Mouse (Mus musculus) midbrain, postnatal 0 days (tissue): ENCODE results near the gene Prok1. TPM values are rescaled to one million over a fixed set of nuclear protein-coding genes. Genes with fewer than 3 reads are reported as not detected.

Experiments used
- ATAC-seq: fragments of 200-750 bp; cut with Nextera tagmentation; 2 replicates; pipeline ENCODE4 v1.8.0; 2017; ENCODE audit warnings: moderate number of reproducible peaks, mild to moderate bottlenecking, moderate TSS enrichment, moderate library complexity; ENCODE audit not compliant: low FRiP score
- DNase-seq: peaks from one replicate; pipeline ENCODE4 v3.0.0-alpha.2; 2015; ENCODE audit warnings: low spot score
- H3K27ac ChIP-seq: fragments of 300-500 bp; sonication (generic); 2 replicates; pipeline ENCODE4 v1.5.1; 2014; ENCODE audit warnings: low read depth, mild to moderate bottlenecking, low read length, mixed read lengths
- H3K27me3 ChIP-seq: fragments of 300-500 bp; sonication (generic); 2 replicates; pipeline ENCODE4 v1.6.1; 2014; ENCODE audit warnings: low read length, control low read depth, mixed read lengths; ENCODE audit not compliant: insufficient read depth
- H3K36me3 ChIP-seq: fragments of 300-500 bp; sonication (generic); 2 replicates; pipeline ENCODE4 v1.6.1; 2014; ENCODE audit warnings: low read length, control low read depth, mixed read lengths; ENCODE audit not compliant: insufficient read depth
- H3K4me1 ChIP-seq: fragments of 300-500 bp; sonication (generic); 2 replicates; pipeline ENCODE4 v1.6.1; 2014; ENCODE audit warnings: mild to moderate bottlenecking, control low read depth, antibody characterized with exemption, low read length, mixed read lengths; ENCODE audit not compliant: insufficient read depth
- H3K4me2 ChIP-seq: fragments of 300-500 bp; sonication (generic); 2 replicates; pipeline ENCODE4 v1.6.1; 2014; ENCODE audit warnings: low read depth, mild to moderate bottlenecking, low read length, mixed read lengths; ENCODE audit not compliant: poor library complexity, severe bottlenecking
- H3K4me3 ChIP-seq: fragments of 300-500 bp; sonication (generic); 2 replicates; pipeline ENCODE4 v1.5.1; 2014; ENCODE audit warnings: low read depth, mild to moderate bottlenecking, low read length, moderate library complexity
- H3K9ac ChIP-seq: fragments of 300-500 bp; sonication (generic); replicated peaks from 2 replicates; pipeline ENCODE4 v1.6.1; 2014; ENCODE audit warnings: mild to moderate bottlenecking, low read length, moderate library complexity, mixed read lengths; ENCODE audit not compliant: poor library complexity, severe bottlenecking
- H3K9me3 ChIP-seq: fragments of 300-500 bp; sonication (generic); 2 replicates; pipeline ENCODE4 v1.6.1; 2016; ENCODE audit warnings: low read length, control low read depth
- CTCF ChIP-seq: IDR thresholded peaks from 2 replicates; pipeline ENCODE4 v1.5.1; 2016; ENCODE audit warnings: antibody characterized with exemption, mild to moderate bottlenecking
- WGBS: fragments of 180-500 bp; shearing (Covaris S2); extraction: QIAGEN DNeasy Blood & Tissue Kit; methylation state at CpG from one replicate; pipeline ENCODE4 v1.1.7; 2014; 5-methylcytosine and 5-hydroxymethylcytosine counted together
- polyA plus RNA-seq: library from polyadenylated mRNA; unstranded; fragments of >200 nt; fragmentation: Nextera tagmentation; extraction: Ambion mirVana; gene quantifications from 2 replicates; pipeline ENCODE4 v1.2.1, GENCODE M21; 2015
- total RNA-seq: library from RNA; depleted of rRNA; stranded (reverse); fragments of >200 nt; gene quantifications from 2 replicates; pipeline ENCODE4 v1.2.3, GENCODE M21; 2014

Prok1 gene
- total and polyA plus RNA-seq, 2 experiments from 2014 or later, result 0.16 to 0.33 TPM

DNA sequence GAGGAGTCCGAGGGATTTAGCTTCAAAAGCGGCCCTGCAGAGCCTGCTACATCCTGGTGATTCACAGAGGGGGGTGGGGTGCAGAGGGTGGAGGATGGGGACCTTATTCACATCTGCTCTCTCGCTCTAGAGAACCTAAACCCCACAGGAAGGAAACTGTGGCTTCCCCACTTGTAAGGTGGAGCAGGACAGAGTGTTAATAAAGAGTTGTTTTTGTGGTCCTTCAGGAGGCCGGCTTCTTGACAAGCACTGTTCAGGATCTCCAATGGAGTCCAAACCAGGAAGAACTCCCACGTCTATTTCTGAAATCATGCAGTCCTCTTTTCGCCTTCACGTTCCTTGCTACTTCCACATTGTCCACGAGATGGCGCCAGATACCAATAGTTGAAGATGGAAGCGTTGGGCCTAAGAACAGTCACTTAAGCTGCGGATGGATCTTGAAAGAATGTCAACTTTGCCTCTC lies 6.1 kb downstream of the Prok1 start:
- Histone ChIP-seq H3K4me1 (no peaks in the 10 kb centered on the region), H3K9me3 (no peaks in the 10 kb centered on the region), H3K4me3 (no peak overlapping the region), H3K9ac (no peak overlapping the region), H3K36me3 (no peaks in the 10 kb centered on the region), H3K27ac (no peak overlapping the region), H3K27me3 (no peaks in the 10 kb centered on the region), H3K4me2 (no peak overlapping the region)
- DNase-seq (peak; percentile 85), ATAC-seq (peak; percentile 71; the same call in 1 of the 2 replicates)
- WGBS, result 7% methylated on average over 11 of the region's 11 CpGs
- TF ChIP-seq CTCF, result peak; percentile 98

DNA sequence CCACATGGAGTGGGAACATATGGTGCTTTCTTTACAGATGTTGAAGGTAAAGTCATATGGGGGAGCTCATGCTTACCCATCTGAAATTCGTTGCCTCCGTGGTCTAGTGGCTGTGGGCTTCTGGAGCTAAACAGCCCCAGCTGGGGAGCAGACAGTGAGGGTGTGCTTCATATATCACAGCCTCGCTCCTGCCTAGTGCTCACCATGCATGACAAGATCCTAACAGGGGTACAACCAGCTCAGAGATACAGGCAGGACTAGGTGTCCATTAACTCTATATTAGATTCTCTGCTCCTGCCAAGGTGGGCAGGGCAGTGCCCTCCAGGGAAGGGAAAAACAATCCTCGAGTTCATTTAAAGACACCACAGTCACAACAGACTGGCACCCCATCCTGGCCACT lies 8.3 kb downstream of the Prok1 start:
- ATAC-seq (no peak), DNase-seq (no peak)
- H3K27me3 ChIP-seq, result no peaks in the 10 kb centered on the region
- no peaks in the 10 kb centered on the region for H3K4me1 ChIP-seq
- H3K4me3 ChIP-seq, result no peak overlapping the region
- no peak overlapping the region for H3K27ac ChIP-seq
- TF ChIP-seq CTCF, result no peak
- no peaks in the 10 kb centered on the region for H3K36me3 ChIP-seq
- no peaks in the 10 kb centered on the region for H3K9me3 ChIP-seq
- H3K9ac ChIP-seq, result no peak overlapping the region
- WGBS, result 58% methylated on average over 4 of the region's 4 CpGs
- H3K4me2 ChIP-seq, result no peak overlapping the region

DNA sequence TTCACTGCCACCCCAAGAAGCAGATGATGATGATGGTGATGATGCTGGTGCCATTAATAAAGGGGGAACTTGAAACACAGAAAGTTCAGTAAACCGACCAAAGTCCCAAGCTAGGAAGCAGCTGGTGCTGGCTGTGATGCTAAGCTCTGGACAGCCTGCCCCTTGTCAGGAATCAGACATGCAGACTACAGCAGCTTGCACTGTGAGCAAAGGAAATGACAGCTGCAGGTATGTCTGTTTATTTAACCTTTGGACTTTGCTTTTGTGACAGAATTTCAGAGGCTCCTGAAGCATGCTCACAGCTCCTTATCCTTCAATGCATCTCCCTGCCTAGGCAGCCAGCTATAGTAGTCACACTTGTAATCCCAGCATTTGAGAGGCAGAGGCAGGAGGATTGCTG lies 9.0 kb downstream of the Prok1 start, which contains the start of gene A630076J17Rik:
TSS of gene A630076J17Rik (plus strand) at position 88 of the 400 bp plus-strand sequence.
- no peak within 1 kb of the TSS for H3K27ac ChIP-seq
- WGBS, result 68% methylated on average over 1 of the region's 1 CpGs
- H3K27me3 ChIP-seq, result no peaks in the 10 kb centered on the region
- no peaks in the 10 kb centered on the region for H3K9me3 ChIP-seq
- no peak within 1 kb of the TSS for H3K9ac ChIP-seq
- no peak within 1 kb of the TSS for H3K4me2 ChIP-seq
- no peaks in the 10 kb centered on the region for H3K36me3 ChIP-seq
- H3K4me1 ChIP-seq, result no peaks in the 10 kb centered on the region
- no peak for TF ChIP-seq CTCF
- DNase-seq, result no peak
- no peak for ATAC-seq
- no peak within 1 kb of the TSS for H3K4me3 ChIP-seq

DNA sequence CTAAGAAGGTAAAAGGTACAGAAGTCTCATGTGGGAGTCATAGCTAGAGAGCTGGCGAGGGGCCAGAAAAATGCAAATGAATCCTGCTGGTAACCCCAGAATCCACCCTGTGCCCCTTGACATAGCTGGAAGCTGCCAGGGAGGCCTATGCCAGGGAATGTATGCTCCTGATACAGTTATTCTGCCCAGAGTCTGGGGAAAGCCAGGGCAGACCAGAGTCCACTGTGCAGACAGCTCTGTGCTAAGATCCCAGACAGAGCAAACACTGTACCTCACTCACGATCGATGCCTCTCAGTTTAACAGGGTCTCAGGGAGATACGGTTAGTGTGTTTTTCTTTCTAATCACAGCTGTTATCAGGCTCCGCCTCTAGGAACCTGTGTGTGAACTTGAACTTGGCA lies 9.7 kb downstream of the Prok1 start:
- Histone ChIP-seq H3K9ac (no peak overlapping the region), H3K4me1 (no peaks in the 10 kb centered on the region), H3K9me3 (no peaks in the 10 kb centered on the region), H3K4me2 (no peak overlapping the region), H3K27me3 (no peaks in the 10 kb centered on the region), H3K27ac (no peak overlapping the region), H3K4me3 (no peak overlapping the region), H3K36me3 (no peaks in the 10 kb centered on the region)
- WGBS, result 81% methylated on average over 5 of the region's 5 CpGs
- no peak for TF ChIP-seq CTCF
- ATAC-seq (no peak), DNase-seq (no peak)

DNA sequence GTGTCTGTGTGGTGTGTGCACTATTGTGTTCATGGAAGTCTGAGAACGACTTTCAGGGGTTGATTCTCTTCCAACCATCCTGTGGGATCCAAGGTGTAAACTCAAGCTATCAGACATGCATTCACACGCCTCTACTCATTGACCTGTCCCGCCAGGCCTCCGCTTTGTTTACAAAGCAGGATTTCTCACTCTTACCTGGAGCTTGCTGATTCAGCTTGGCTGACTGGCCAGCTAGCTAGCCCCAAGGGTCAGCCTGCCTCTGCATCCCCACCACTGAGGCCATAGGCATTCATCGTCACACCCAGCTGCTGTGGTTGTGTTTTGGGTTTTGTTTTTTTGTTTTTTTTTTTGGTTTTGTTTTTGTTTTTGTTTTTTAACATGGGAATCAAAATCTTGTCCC lies 10.3 kb downstream of the Prok1 start:
- no peak overlapping the region for H3K4me2 ChIP-seq
- H3K27ac ChIP-seq, result no peak overlapping the region
- no peaks in the 10 kb centered on the region for H3K4me1 ChIP-seq
- no peak overlapping the region for H3K9ac ChIP-seq
- 82% methylated on average over 5 of the region's 5 CpGs for WGBS
- DNase-seq (no peak), ATAC-seq (no peak)
- H3K9me3 ChIP-seq, result no peaks in the 10 kb centered on the region
- no peak overlapping the region for H3K4me3 ChIP-seq
- no peaks in the 10 kb centered on the region for H3K36me3 ChIP-seq
- no peaks in the 10 kb centered on the region for H3K27me3 ChIP-seq
- no peak for TF ChIP-seq CTCF

DNA sequence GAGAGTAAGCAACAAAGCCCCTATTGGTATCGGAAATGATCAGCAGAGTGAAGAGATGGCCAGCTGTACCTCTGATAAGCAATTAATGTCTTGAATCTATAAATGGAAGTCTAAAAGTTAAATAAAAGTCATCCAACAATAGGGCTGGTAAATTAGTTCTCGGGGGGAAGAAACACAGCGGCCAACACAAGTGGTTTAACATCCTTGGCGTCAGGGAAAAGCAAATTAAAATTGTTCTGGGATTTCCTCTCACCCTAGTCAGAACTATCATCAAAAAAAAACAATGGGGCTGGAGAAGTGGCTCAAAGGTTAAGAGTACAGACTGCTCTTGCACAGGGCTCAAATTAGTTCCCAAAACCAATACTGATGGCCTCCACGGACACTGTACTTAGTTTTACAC lies 13.7 kb downstream of the Prok1 start:
- Histone ChIP-seq H3K4me1 (no peaks in the 10 kb centered on the region), H3K4me2 (no peak overlapping the region), H3K4me3 (no peak overlapping the region), H3K9me3 (no peaks in the 10 kb centered on the region), H3K36me3 (no peaks in the 10 kb centered on the region), H3K9ac (no peak overlapping the region), H3K27me3 (no peaks in the 10 kb centered on the region), H3K27ac (no peak overlapping the region)
- WGBS, result 81% methylated on average over 5 of the region's 5 CpGs
- no peak for TF ChIP-seq CTCF
- ATAC-seq, result no peak
- no peak for DNase-seq
